Mouse (Mus musculus): ENCODE results near the gene Ggact.

DNA sequence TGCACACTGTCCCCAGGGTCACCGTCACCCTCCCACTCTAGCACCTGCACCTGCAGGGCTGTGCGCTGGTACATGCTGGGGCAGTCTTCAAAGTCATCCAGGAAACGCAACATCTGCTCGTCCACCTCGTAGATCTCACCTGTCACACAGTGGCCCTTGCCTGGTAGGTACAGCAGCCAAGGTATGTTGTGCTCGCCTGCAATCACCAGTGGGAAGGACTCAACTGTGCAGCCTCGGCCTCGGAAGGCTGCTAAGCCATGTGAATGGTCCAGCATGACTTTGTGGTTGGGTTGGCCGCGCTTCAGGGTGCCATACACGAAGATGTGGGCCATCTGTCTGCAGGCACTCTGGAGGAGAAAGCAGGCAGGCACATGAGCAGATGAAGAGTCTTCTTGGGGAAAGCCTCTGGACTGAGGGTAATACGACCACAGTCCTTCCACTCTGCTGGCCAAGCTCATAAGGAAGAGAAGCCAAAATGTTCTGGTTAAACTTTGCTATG, 22.0 kb downstream of the Ggact start:
- no peak for TF ChIP-seq CTCF (IDR thresholded peaks at IDR 0.05; ENCODE audit: borderline replicate concordance, insufficient read depth, low read depth, low read length)
- no peak for TF ChIP-seq POLR2A (IDR thresholded peaks at IDR 0.05; ENCODE audit: borderline replicate concordance, insufficient read depth, low read length)

All from cerebellum, adult 2 months (tissue).